Mouse (Mus musculus) heart, adult 9 months (tissue): Measurements from ENCODE around the gene Bcl2l11.
"Not testable (repeated sequence)": the region's sequence is repeated elsewhere in the genome, so short reads cannot be mapped to it uniquely, and the experiment has no call there.

ENCODE experiments used
- DNase-seq, 2 experiments: peaks; one replicate each; pipeline ENCODE4 v3.0.0; 2022; ENCODE audit warnings: low spot score in 2 of 2

Gene Bcl2l11

GRCm38 (mm10) chr2:128125635-128126470 is at the start of gene Bcl2l11:
Gene Bcl2l11 (plus strand): TSS chr2:128126038.
- DNase-seq = peak; percentile 96 to 97

GRCm38 (mm10) chr2:128076936-128077335 is 48.9 kb upstream of the Bcl2l11 start:
- DNase-seq = no peak

- DNase-seq = peak in 1 of 2 experiments; percentile 15
These were observed 47.0 kb upstream of the Bcl2l11 start for GRCm38 (mm10) chr2:128078859-128079258.

- DNase-seq = no peak
These were observed 46.5 kb upstream of the Bcl2l11 start for GRCm38 (mm10) chr2:128079316-128079715.

GRCm38 (mm10) chr2:128083844-128084243 is 42.0 kb upstream of the Bcl2l11 start:
- DNase-seq = no peak

GRCm38 (mm10) chr2:128084607-128085006 is 41.2 kb upstream of the Bcl2l11 start:
- DNase-seq = no peak

- DNase-seq = no peak
These were observed 40.4 kb upstream of the Bcl2l11 start for GRCm38 (mm10) chr2:128085481-128085880.

- no peak for DNase-seq
These were observed 39.4 kb upstream of the Bcl2l11 start for GRCm38 (mm10) chr2:128086301-128086886.

GRCm38 (mm10) chr2:128086996-128087526 is 38.8 kb upstream of the Bcl2l11 start:
- DNase-seq = no peak

GRCm38 (mm10) chr2:128087798-128088545 is 37.9 kb upstream of the Bcl2l11 start:
- no peak for DNase-seq

GRCm38 (mm10) chr2:128090283-128090885 is 35.5 kb upstream of the Bcl2l11 start:
- DNase-seq = no peak

GRCm38 (mm10) chr2:128091431-128092369 is 34.1 kb upstream of the Bcl2l11 start:
- no peak for DNase-seq

GRCm38 (mm10) chr2:128092451-128092850 is 33.4 kb upstream of the Bcl2l11 start:
- no peak for DNase-seq

- DNase-seq = no peak
These were observed 31.6 kb upstream of the Bcl2l11 start for GRCm38 (mm10) chr2:128094196-128094595.

GRCm38 (mm10) chr2:128094602-128095001 is 31.2 kb upstream of the Bcl2l11 start:
- DNase-seq = no peak

GRCm38 (mm10) chr2:128095270-128095669 is 30.6 kb upstream of the Bcl2l11 start:
- no peak for DNase-seq

- DNase-seq = no peak
These were observed 29.8 kb upstream of the Bcl2l11 start for GRCm38 (mm10) chr2:128096070-128096469.

GRCm38 (mm10) chr2:128098118-128098517 is 27.7 kb upstream of the Bcl2l11 start:
- not testable (repeated sequence) for DNase-seq

GRCm38 (mm10) chr2:128102086-128102485 is 23.8 kb upstream of the Bcl2l11 start:
- no peak for DNase-seq

- DNase-seq = peak in 1 of 2 experiments; percentile 2
These were observed 21.0 kb upstream of the Bcl2l11 start for GRCm38 (mm10) chr2:128104815-128105214.

GRCm38 (mm10) chr2:128105651-128106050 is 20.2 kb upstream of the Bcl2l11 start:
- DNase-seq = no peak
